Mouse (Mus musculus) embryonic facial prominence, embryonic 11.5 days (tissue): ENCODE results near the gene Armc6. TPM values are rescaled to one million over a fixed set of nuclear protein-coding genes. Genes with fewer than 3 reads are reported as not detected.

Experiments used
- ATAC-seq: fragments of 200-750 bp; cut with Nextera tagmentation; replicated peaks from 2 replicates; pipeline ENCODE4 v1.8.0; 2017; ENCODE audit warnings: low read depth; ENCODE audit not compliant: insufficient number of reproducible peaks, low FRiP score, low TSS enrichment
- DNase-seq: peaks from one replicate; pipeline ENCODE4 v3.0.0-alpha.2; 2015; ENCODE audit warnings: low spot score
- H3K27ac ChIP-seq: fragments of 300-500 bp; sonication (generic); replicated peaks from 2 replicates; pipeline ENCODE4 v1.5.1; 2014; ENCODE audit warnings: mild to moderate bottlenecking, low read depth, low read length, control low read depth
- H3K27me3 ChIP-seq: fragments of 300-500 bp; sonication (generic); 2 replicates; pipeline ENCODE4 v1.6.1; 2014; ENCODE audit warnings: mild to moderate bottlenecking, low read length, moderate library complexity, mixed read lengths; ENCODE audit not compliant: control insufficient read depth, insufficient read depth
- H3K36me3 ChIP-seq: fragments of 300-500 bp; sonication (generic); replicated peaks from 2 replicates; pipeline ENCODE4 v1.6.1; 2014; ENCODE audit warnings: low read depth, mild to moderate bottlenecking, low read length, moderate library complexity, mixed read lengths; ENCODE audit not compliant: control insufficient read depth, insufficient read depth
- H3K4me1 ChIP-seq: fragments of 300-500 bp; sonication (generic); 2 replicates; pipeline ENCODE4 v1.6.1; 2014; ENCODE audit warnings: low read length, mixed read lengths; ENCODE audit not compliant: control insufficient read depth, insufficient read depth
- H3K4me2 ChIP-seq: fragments of 300-500 bp; sonication (generic); 2 replicates; pipeline ENCODE4 v1.6.1; 2014; ENCODE audit warnings: low read depth, mild to moderate bottlenecking, control low read depth, low read length, moderate library complexity
- H3K4me3 ChIP-seq: fragments of 300-500 bp; sonication (generic); 2 replicates; pipeline ENCODE4 v1.5.1; 2014; ENCODE audit warnings: low read depth, low read length, control low read depth
- H3K9ac ChIP-seq: fragments of 300-500 bp; sonication (generic); replicated peaks from 2 replicates; pipeline ENCODE4 v1.6.1; 2014; ENCODE audit warnings: mild to moderate bottlenecking, control low read depth, low read length
- H3K9me3 ChIP-seq: fragments of 300-500 bp; sonication (generic); replicated peaks from 2 replicates; pipeline ENCODE4 v1.6.1; 2016; ENCODE audit warnings: mild to moderate bottlenecking, low read length, inconsistent platforms, mixed read lengths; ENCODE audit not compliant: control insufficient read depth
- WGBS: fragments of 180-500 bp; shearing (Covaris S2); extraction: QIAGEN DNeasy Blood & Tissue Kit; methylation state at CpG from one replicate; pipeline ENCODE4 v1.1.7; 2014; 5-methylcytosine and 5-hydroxymethylcytosine counted together
- polyA plus RNA-seq: library from polyadenylated mRNA; unstranded; fragments of >200 nt; fragmentation: Nextera tagmentation; extraction: Ambion mirVana; gene quantifications from 2 replicates; pipeline ENCODE4 v1.2.1, GENCODE M21; 2014

Armc6 gene
- polyA plus RNA-seq, 1 experiment from 2014 or later: 21.9 TPM

- Histone ChIP-seq H3K9me3 (no peaks in the 10 kb centered on the region), H3K9ac (no peak overlapping the region), H3K4me2 (no peak overlapping the region), H3K4me1 (no peaks in the 10 kb centered on the region), H3K27ac (no peak overlapping the region), H3K4me3 (no peak overlapping the region), H3K36me3 (no peaks in the 10 kb centered on the region; the same call in none of the 2 replicates), H3K27me3 (no peaks in the 10 kb centered on the region)
- peak; percentile 7 for DNase-seq
- WGBS: 44% methylated on average over 4 of the region's 4 CpGs
- ATAC-seq: no peak
These were observed 6.3 kb downstream of the Armc6 start for GRCm38 (mm10) chr8:70227997-70228396.

GRCm38 (mm10) chr8:70223341-70223740, 10.9 kb downstream of the Armc6 start:
- ATAC-seq (no peak), DNase-seq (peak; percentile 13)
- H3K4me3 ChIP-seq: no peak overlapping the region
- H3K9ac ChIP-seq: no peak overlapping the region
- H3K4me2 ChIP-seq: no peak overlapping the region
- H3K4me1 ChIP-seq: no peaks in the 10 kb centered on the region
- WGBS: 56% methylated on average over 6 of the region's 6 CpGs
- H3K27ac ChIP-seq: no peak overlapping the region
- H3K9me3 ChIP-seq: no peaks in the 10 kb centered on the region
- H3K27me3 ChIP-seq: no peaks in the 10 kb centered on the region
- no peaks in the 10 kb centered on the region; the same call in none of the 2 replicates for H3K36me3 ChIP-seq

- no peak overlapping the region for H3K9ac ChIP-seq
- 92% methylated on average over 12 of the region's 12 CpGs for WGBS
- DNase-seq (no peak), ATAC-seq (no peak)
- H3K4me1 ChIP-seq: no peaks in the 10 kb centered on the region
- H3K9me3 ChIP-seq: no peaks in the 10 kb centered on the region
- no peaks in the 10 kb centered on the region; the same call in none of the 2 replicates for H3K36me3 ChIP-seq
- H3K27ac ChIP-seq: no peak overlapping the region
- H3K4me3 ChIP-seq: no peak overlapping the region
- H3K4me2 ChIP-seq: no peak overlapping the region
- H3K27me3 ChIP-seq: no peaks in the 10 kb centered on the region
These were observed 12.2 kb downstream of the Armc6 start for GRCm38 (mm10) chr8:70222041-70222440.

GRCm38 (mm10) chr8:70220911-70221310, 13.4 kb downstream of the Armc6 start:
- Histone ChIP-seq H3K4me3 (no peak overlapping the region), H3K9me3 (no peaks in the 10 kb centered on the region), H3K27ac (no peak overlapping the region), H3K9ac (no peak overlapping the region), H3K4me2 (no peak overlapping the region), H3K27me3 (no peaks in the 10 kb centered on the region), H3K4me1 (no peaks in the 10 kb centered on the region), H3K36me3 (no peaks in the 10 kb centered on the region; the same call in none of the 2 replicates)
- WGBS: 88% methylated on average over 3 of the region's 3 CpGs
- no peak for ATAC-seq
- DNase-seq: no peak

- ATAC-seq (no peak), DNase-seq (no peak)
- no peak overlapping the region for H3K4me2 ChIP-seq
- H3K4me1 ChIP-seq: no peaks in the 10 kb centered on the region
- H3K27me3 ChIP-seq: no peaks in the 10 kb centered on the region
- no peak overlapping the region for H3K27ac ChIP-seq
- no peaks in the 10 kb centered on the region for H3K9me3 ChIP-seq
- H3K4me3 ChIP-seq: no peak overlapping the region
- no peaks in the 10 kb centered on the region; the same call in none of the 2 replicates for H3K36me3 ChIP-seq
- 67% methylated on average over 8 of the region's 8 CpGs for whole genome bisulfite sequencing
- H3K9ac ChIP-seq: no peak overlapping the region
These were observed 13.9 kb downstream of the Armc6 start for GRCm38 (mm10) chr8:70220236-70220840.

- ATAC-seq: no peak
- no peak for DNase-seq
- Histone ChIP-seq H3K9ac (no peak overlapping the region), H3K36me3 (no peaks in the 10 kb centered on the region; the same call in 1 of the 2 replicates), H3K27ac (no peak overlapping the region), H3K9me3 (no peaks in the 10 kb centered on the region), H3K27me3 (no peaks in the 10 kb centered on the region), H3K4me2 (no peak overlapping the region), H3K4me3 (no peak overlapping the region), H3K4me1 (no peaks in the 10 kb centered on the region)
- WGBS: 56% methylated on average over 5 of the region's 5 CpGs
These were observed 15.1 kb downstream of the Armc6 start for GRCm38 (mm10) chr8:70219107-70219684.

- no peaks in the 10 kb centered on the region; the same call in 1 of the 2 replicates for H3K36me3 ChIP-seq
- no peak overlapping the region for H3K9ac ChIP-seq
- ATAC-seq: no peak
- H3K4me2 ChIP-seq: no peak overlapping the region
- H3K4me1 ChIP-seq: no peaks in the 10 kb centered on the region
- H3K9me3 ChIP-seq: no peaks in the 10 kb centered on the region
- no peaks in the 10 kb centered on the region for H3K27me3 ChIP-seq
- no peak overlapping the region for H3K27ac ChIP-seq
- no peak for DNase-seq
- no peak overlapping the region for H3K4me3 ChIP-seq
These were observed 16.8 kb downstream of the Armc6 start for GRCm38 (mm10) chr8:70217441-70217840.

GRCm38 (mm10) chr8:70216566-70216965, 17.7 kb downstream of the Armc6 start:
- H3K9ac ChIP-seq: no peak overlapping the region
- H3K36me3 ChIP-seq: no peaks in the 10 kb centered on the region
- H3K4me1 ChIP-seq: no peaks in the 10 kb centered on the region; the same call in 1 of the 2 replicates
- no peak overlapping the region for H3K4me2 ChIP-seq
- 67% methylated on average over 1 of the region's 1 CpGs for WGBS
- DNase-seq (no peak), ATAC-seq (no peak)
- no peaks in the 10 kb centered on the region for H3K27me3 ChIP-seq
- no peak overlapping the region for H3K4me3 ChIP-seq
- no peaks in the 10 kb centered on the region for H3K9me3 ChIP-seq
- no peak overlapping the region for H3K27ac ChIP-seq
